Mouse (Mus musculus) ES-Bruce4 (cell line): Measurements from ENCODE around the gene Oaf.

ENCODE experiments used
- CTCF ChIP-seq: IDR thresholded peaks from one replicate; pipeline ENCODE4 v1.8.1; 2011; ENCODE audit warnings: low read depth, low read length
- POLR2A ChIP-seq: IDR thresholded peaks from one replicate; pipeline ENCODE4 v1.8.1; 2011; ENCODE audit warnings: low read length; ENCODE audit not compliant: insufficient read depth

DNA sequence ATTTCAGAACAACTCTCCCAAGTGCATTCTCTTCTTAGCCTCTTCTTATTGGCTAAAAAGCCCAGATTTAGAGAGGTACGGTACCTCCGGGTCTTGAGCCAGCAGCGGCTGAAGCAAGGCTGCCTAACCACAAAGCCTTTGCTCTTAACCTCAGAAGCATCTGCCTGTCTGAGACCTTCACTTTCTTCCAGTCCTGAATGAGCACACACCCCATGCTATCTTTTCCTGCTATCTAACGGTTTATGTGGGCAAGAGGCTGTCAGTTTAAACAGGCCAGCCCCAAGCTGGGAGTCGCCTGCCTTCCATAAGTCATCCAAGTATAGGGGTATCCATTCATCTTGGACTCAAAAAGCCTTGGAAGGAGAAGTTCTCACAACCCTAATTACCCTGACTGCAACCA lies 2.7 kb upstream of the Oaf start:
- TF ChIP-seq CTCF, result no peak
- no peak for TF ChIP-seq POLR2A
